Mouse (Mus musculus) kidney, embryonic 15.5 days (tissue): ENCODE results near the gene Pced1a. TPM values are rescaled to one million over a fixed set of nuclear protein-coding genes. Genes with fewer than 3 reads are reported as not detected.

Experiments used
- ATAC-seq: fragments of 200-750 bp; cut with Nextera tagmentation; replicated peaks from 2 replicates; pipeline ENCODE4 v1.8.0; 2017; ENCODE audit warnings: moderate TSS enrichment; ENCODE audit not compliant: low FRiP score
- H3K27ac ChIP-seq: fragments of 300-500 bp; sonication (generic); 2 replicates; pipeline ENCODE4 v1.5.1; 2015; ENCODE audit warnings: mild to moderate bottlenecking, inconsistent platforms
- H3K27me3 ChIP-seq: fragments of 300-500 bp; sonication (generic); 2 replicates; pipeline ENCODE4 v1.6.1; 2015; ENCODE audit warnings: inconsistent platforms
- H3K36me3 ChIP-seq: fragments of 300-500 bp; sonication (generic); 2 replicates; pipeline ENCODE4 v1.6.1; 2015; ENCODE audit warnings: inconsistent platforms
- H3K4me1 ChIP-seq: fragments of 300-500 bp; sonication (generic); 2 replicates; pipeline ENCODE4 v1.6.1; 2015; ENCODE audit warnings: inconsistent platforms
- H3K4me2 ChIP-seq: fragments of 300-500 bp; sonication (generic); 2 replicates; pipeline ENCODE4 v1.6.1; 2015; ENCODE audit warnings: moderate library complexity, mild to moderate bottlenecking, inconsistent platforms
- H3K4me3 ChIP-seq: fragments of 300-500 bp; sonication (generic); replicated peaks from 2 replicates; pipeline ENCODE4 v1.5.1; 2015; ENCODE audit warnings: mild to moderate bottlenecking, inconsistent platforms
- H3K9ac ChIP-seq: fragments of 300-500 bp; sonication (generic); 2 replicates; pipeline ENCODE4 v1.6.1; 2015; ENCODE audit warnings: mild to moderate bottlenecking, inconsistent platforms
- H3K9me3 ChIP-seq: fragments of 300-500 bp; sonication (generic); replicated peaks from 2 replicates; pipeline ENCODE4 v1.6.1; 2016; ENCODE audit warnings: inconsistent platforms
- WGBS: fragments of 180-500 bp; shearing (Covaris S2); methylation state at CpG from one replicate; pipeline ENCODE4 v1.1.7; 2015; ENCODE audit warnings: mixed read lengths; 5-methylcytosine and 5-hydroxymethylcytosine counted together
- polyA plus RNA-seq: library from polyadenylated mRNA; unstranded; fragments of >200 nt; fragmentation: Nextera tagmentation; extraction: Ambion mirVana; gene quantifications from 2 replicates; pipeline ENCODE4 v1.2.1, GENCODE M21; 2015

The Pced1a gene
- polyA plus RNA-seq, 1 experiment from 2014 or later, result 19.0 TPM

- ATAC-seq, result no peak
- Histone ChIP-seq H3K4me3 (no peak within 1 kb of the TSS), H3K9ac (no peak within 1 kb of the TSS), H3K27ac (no peak within 1 kb of the TSS), H3K27me3 (no peaks in the 10 kb centered on the region), H3K36me3 (no peaks in the 10 kb centered on the region), H3K4me1 (peaks cover 20% of the 10 kb centered on the region), H3K4me2 (no peak within 1 kb of the TSS), H3K9me3 (no peaks in the 10 kb centered on the region)
- WGBS, result 91% methylated on average over 1 of the region's 1 CpGs
Observed at GRCm38 (mm10) chr2:130404939-130405338, 19.6 kb downstream of the Pced1a start, which contains the start of the genes Gm28372 and 1700020A23Rik. Gene Gm28372, plus strand, starts transcription at chr2:130405239. Gene 1700020A23Rik, plus strand, starts transcription at chr2:130405259.

- H3K4me3 ChIP-seq, result no peak overlapping the region
Observed at GRCm38 (mm10) chr2:130401891-130402290, 22.6 kb downstream of the Pced1a start.

GRCm38 (mm10) chr2:130400046-130400445 lies 24.5 kb downstream of the Pced1a start:
- ATAC-seq, result no peak
- 78% methylated on average over 1 of the region's 1 CpGs for WGBS
- no peaks in the 10 kb centered on the region for H3K9me3 ChIP-seq

More at GRCm38 (mm10) chr2:130401891-130402290, 22.6 kb downstream of the Pced1a start:
- H3K27ac ChIP-seq, result no peak overlapping the region
- no peak for ATAC-seq
- WGBS, result 81% methylated on average over 4 of the region's 4 CpGs
- H3K9me3 ChIP-seq, result no peaks in the 10 kb centered on the region
- H3K36me3 ChIP-seq, result no peaks in the 10 kb centered on the region
- no peak overlapping the region for H3K4me2 ChIP-seq
- peaks cover 23% of the 10 kb centered on the region for H3K4me1 ChIP-seq
- H3K9ac ChIP-seq, result no peak overlapping the region
- H3K27me3 ChIP-seq, result peaks cover 4% of the 10 kb centered on the region

GRCm38 (mm10) chr2:130398091-130398490 lies 26.4 kb downstream of the Pced1a start:
- Histone ChIP-seq H3K27ac (no peak overlapping the region), H3K4me1 (peaks cover 26% of the 10 kb centered on the region), H3K9ac (peak overlapping the region; percentile 72; the same call in 1 of the 2 replicates), H3K36me3 (peaks cover 22% of the 10 kb centered on the region), H3K4me3 (peak overlapping the region; percentile 71), H3K27me3 (peaks cover 4% of the 10 kb centered on the region), H3K9me3 (no peaks in the 10 kb centered on the region), H3K4me2 (peak overlapping the region; percentile 93)
- WGBS, result 17% methylated on average over 14 of the region's 14 CpGs
- ATAC-seq, result no peak

More at GRCm38 (mm10) chr2:130400046-130400445, 24.5 kb downstream of the Pced1a start:
- H3K9ac ChIP-seq, result no peak overlapping the region
- peaks cover 26% of the 10 kb centered on the region for H3K4me1 ChIP-seq
- no peak overlapping the region for H3K27ac ChIP-seq
- peaks cover 4% of the 10 kb centered on the region for H3K27me3 ChIP-seq
- H3K4me3 ChIP-seq, result no peak overlapping the region
- no peak overlapping the region for H3K4me2 ChIP-seq
- peaks cover 7% of the 10 kb centered on the region for H3K36me3 ChIP-seq

- H3K4me2 ChIP-seq, result peak within 1 kb of the TSS; percentile 93
- no peaks in the 10 kb centered on the region for H3K9me3 ChIP-seq
- peak; percentile 90 for ATAC-seq
- peaks cover 29% of the 10 kb centered on the region for H3K36me3 ChIP-seq
- H3K9ac ChIP-seq, result peak within 1 kb of the TSS; percentile 72
- peaks cover 4% of the 10 kb centered on the region for H3K27me3 ChIP-seq
- WGBS, result under 1% methylated on average over 50 of the region's 53 CpGs
- peak within 1 kb of the TSS; percentile 80 for H3K27ac ChIP-seq
- H3K4me3 ChIP-seq, result peak within 1 kb of the TSS; percentile 71
- peaks cover 26% of the 10 kb centered on the region for H3K4me1 ChIP-seq
Observed at GRCm38 (mm10) chr2:130397186-130397985, 27.1 kb downstream of the Pced1a start, which contains the start of gene Cpxm1. Gene Cpxm1, minus strand, starts transcription at chr2:130397574.

GRCm38 (mm10) chr2:130395696-130396095 lies 28.8 kb downstream of the Pced1a start:
- 88% methylated on average over 11 of the region's 11 CpGs for WGBS

GRCm38 (mm10) chr2:130392836-130393235 lies 31.7 kb downstream of the Pced1a start:
- 52% methylated on average over 3 of the region's 3 CpGs for WGBS
- Histone ChIP-seq H3K9ac (no peak overlapping the region), H3K4me1 (peaks cover 20% of the 10 kb centered on the region), H3K36me3 (peaks cover 41% of the 10 kb centered on the region), H3K4me2 (no peak overlapping the region), H3K27ac (no peak overlapping the region), H3K27me3 (no peaks in the 10 kb centered on the region), H3K9me3 (no peaks in the 10 kb centered on the region), H3K4me3 (no peak overlapping the region)
- no peak for ATAC-seq

More at GRCm38 (mm10) chr2:130395696-130396095, 28.8 kb downstream of the Pced1a start:
- Histone ChIP-seq H3K27me3 (peaks cover 4% of the 10 kb centered on the region), H3K27ac (no peak overlapping the region), H3K4me3 (no peak overlapping the region), H3K9me3 (no peaks in the 10 kb centered on the region), H3K36me3 (peaks cover 37% of the 10 kb centered on the region), H3K4me1 (peaks cover 27% of the 10 kb centered on the region), H3K9ac (no peak overlapping the region), H3K4me2 (0 out of 2 replicates have a peak overlapping the region, but pooled peaks have one; percentile 93)
- no peak for ATAC-seq

- peaks cover 6% of the 10 kb centered on the region for H3K4me1 ChIP-seq
- peaks cover 41% of the 10 kb centered on the region for H3K36me3 ChIP-seq
- 58% methylated on average over 11 of the region's 11 CpGs for WGBS
- H3K27ac ChIP-seq, result peak overlapping the region; percentile 30; the same call in 1 of the 2 replicates
- 0 out of 2 replicates have a peak, but pooled peaks have one; percentile 38 for ATAC-seq
- no peak overlapping the region for H3K4me2 ChIP-seq
- no peak overlapping the region for H3K9ac ChIP-seq
- H3K4me3 ChIP-seq, result no peak overlapping the region
- no peaks in the 10 kb centered on the region for H3K9me3 ChIP-seq
- H3K27me3 ChIP-seq, result no peaks in the 10 kb centered on the region
Observed at GRCm38 (mm10) chr2:130390993-130391625, 33.4 kb downstream of the Pced1a start.

- no peaks in the 10 kb centered on the region for H3K9me3 ChIP-seq
- H3K4me3 ChIP-seq, result no peak overlapping the region
- 82% methylated on average over 2 of the region's 2 CpGs for WGBS
- ATAC-seq, result no peak
- H3K27me3 ChIP-seq, result no peaks in the 10 kb centered on the region
- no peak overlapping the region for H3K4me2 ChIP-seq
- no peak overlapping the region for H3K27ac ChIP-seq
- peaks cover 7% of the 10 kb centered on the region for H3K4me1 ChIP-seq
- H3K36me3 ChIP-seq, result peaks cover 25% of the 10 kb centered on the region
- no peak overlapping the region for H3K9ac ChIP-seq
Observed at GRCm38 (mm10) chr2:130388796-130389195, 35.7 kb downstream of the Pced1a start.

- H3K27ac ChIP-seq, result no peak overlapping the region
- peaks cover 12% of the 10 kb centered on the region for H3K4me1 ChIP-seq
- no peak overlapping the region for H3K4me3 ChIP-seq
- 68% methylated on average over 1 of the region's 1 CpGs for WGBS
- H3K36me3 ChIP-seq, result peaks cover 8% of the 10 kb centered on the region; the same call in 1 of the 2 replicates
- no peaks in the 10 kb centered on the region for H3K27me3 ChIP-seq
- H3K9me3 ChIP-seq, result no peaks in the 10 kb centered on the region
- no peak overlapping the region for H3K9ac ChIP-seq
- ATAC-seq, result no peak
- H3K4me2 ChIP-seq, result no peak overlapping the region
Observed at GRCm38 (mm10) chr2:130386212-130386611, 38.3 kb downstream of the Pced1a start.

GRCm38 (mm10) chr2:130383895-130384294 lies 40.6 kb downstream of the Pced1a start:
- ATAC-seq, result 0 out of 2 replicates have a peak, but pooled peaks have one; percentile 60

GRCm38 (mm10) chr2:130383205-130383604 lies 41.3 kb downstream of the Pced1a start:
- Histone ChIP-seq H3K9me3 (no peaks in the 10 kb centered on the region), H3K4me2 (no peak overlapping the region), H3K4me3 (no peak overlapping the region), H3K27me3 (no peaks in the 10 kb centered on the region), H3K4me1 (peaks cover 8% of the 10 kb centered on the region; the same call in 1 of the 2 replicates), H3K27ac (no peak overlapping the region; the same call in 1 of the 2 replicates), H3K36me3 (no peaks in the 10 kb centered on the region), H3K9ac (no peak overlapping the region)
- ATAC-seq, result peak; percentile 56; the same call in 1 of the 2 replicates
- 26% methylated on average over 3 of the region's 3 CpGs for WGBS

More at GRCm38 (mm10) chr2:130383895-130384294, 40.6 kb downstream of the Pced1a start:
- Histone ChIP-seq H3K9me3 (no peaks in the 10 kb centered on the region), H3K36me3 (no peaks in the 10 kb centered on the region), H3K9ac (no peak overlapping the region), H3K4me2 (no peak overlapping the region), H3K4me3 (no peak overlapping the region), H3K27me3 (no peaks in the 10 kb centered on the region), H3K4me1 (peaks cover 8% of the 10 kb centered on the region; the same call in 1 of the 2 replicates), H3K27ac (no peak overlapping the region)
- 55% methylated on average over 6 of the region's 6 CpGs for WGBS
